Mouse (Mus musculus): ENCODE measurements at regions not wholly inside any gene's neighbourhood (a gene's known extent, or its start where the extent isn't known, plus 50 kb on each side); places are given as distances from the start of the nearest gene placed in this dataset.

DNA sequence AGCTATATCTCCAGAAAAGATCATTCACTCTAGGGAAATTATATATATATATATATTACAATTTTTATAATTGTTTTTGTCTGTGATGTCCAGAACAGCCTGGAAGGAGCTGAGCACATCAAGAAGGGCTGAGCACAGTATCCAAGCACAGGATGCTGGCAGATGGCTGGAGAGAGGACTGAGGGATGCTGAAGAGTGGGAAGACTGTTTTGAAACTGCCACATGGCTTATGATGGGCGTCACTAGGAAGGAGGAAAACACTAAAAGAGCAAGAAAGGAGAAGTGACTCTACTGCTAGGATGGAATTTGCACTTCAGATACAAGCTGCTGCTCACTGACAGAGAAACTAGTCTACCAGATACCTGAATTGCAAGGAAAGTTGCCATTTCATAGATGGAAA, 50.4 kb upstream of the Atg10 start:
- DNase-seq: peak; percentile 4 to 8

DNA sequence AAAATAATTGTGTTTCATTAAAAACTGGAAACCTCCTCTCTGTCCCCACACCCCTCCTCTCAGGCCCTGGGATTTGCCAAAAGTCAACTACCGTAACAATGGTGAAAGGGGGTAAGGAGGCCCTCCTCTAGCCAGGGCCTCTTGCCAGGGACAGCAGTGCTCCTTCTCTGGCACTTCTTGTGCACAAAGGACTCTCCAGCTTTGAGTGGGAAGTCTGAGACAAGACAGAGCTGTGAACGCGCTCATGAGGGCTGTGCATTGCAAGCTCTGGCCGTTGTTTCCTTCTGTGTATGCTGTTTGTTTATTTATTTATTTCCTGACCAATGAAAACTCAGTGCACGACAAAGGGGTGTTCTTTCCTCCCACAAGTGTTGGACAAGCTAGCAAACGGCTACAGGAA, 50.8 kb upstream of the Atg10 start:
- DNase-seq: peak; percentile 56 to 71

DNA sequence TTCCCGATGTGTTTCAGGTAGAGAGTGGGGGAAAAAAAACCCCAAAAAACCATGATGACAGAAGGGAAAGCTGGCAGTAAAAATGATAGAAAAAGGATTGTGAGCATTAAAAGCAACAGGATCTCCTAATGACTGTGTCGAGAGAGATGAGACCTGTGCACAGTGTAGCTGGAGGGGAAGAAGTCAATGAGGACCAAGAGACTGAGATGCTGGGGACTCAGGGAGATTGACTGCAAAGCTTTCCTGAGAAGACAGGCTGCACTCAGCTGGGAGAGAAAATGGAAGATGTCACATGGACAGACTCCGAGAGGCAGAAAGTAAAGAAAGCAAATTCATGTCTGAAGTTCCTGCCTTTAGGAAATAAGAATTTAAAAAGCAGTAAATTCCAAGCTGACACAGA, 55.7 kb upstream of the Atg10 start:
- no peak for DNase-seq

DNA sequence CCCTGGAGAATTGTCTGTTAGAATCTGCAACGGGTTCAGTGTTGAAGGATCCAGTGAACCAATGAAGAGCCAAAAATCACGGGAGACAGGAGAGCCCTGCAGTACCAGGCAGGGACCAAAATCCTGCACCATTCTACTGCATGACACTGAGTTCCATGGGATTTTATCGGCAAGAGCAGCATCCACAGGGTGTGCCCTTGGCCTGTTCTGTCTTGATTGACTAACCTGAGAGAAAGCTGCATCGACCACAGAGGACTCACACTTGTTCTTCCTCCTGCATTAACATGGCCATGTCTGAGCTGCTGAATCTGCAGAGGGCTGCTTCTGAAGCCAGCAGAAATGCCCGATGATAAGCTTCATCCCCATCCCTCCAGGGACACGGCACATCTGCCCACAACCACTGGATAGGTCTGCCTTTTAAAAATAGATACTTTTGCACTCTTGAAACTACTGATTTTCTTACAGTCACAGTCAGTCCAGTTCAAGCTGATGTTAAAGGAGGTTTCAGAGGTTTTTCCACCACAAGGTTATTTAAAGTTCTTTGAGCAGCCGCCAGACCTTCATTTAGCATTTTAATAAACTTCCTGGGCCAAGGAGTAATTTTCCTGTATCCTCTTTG, 71.9 kb upstream of the Atg10 start:
- no peak for DNase-seq

DNA sequence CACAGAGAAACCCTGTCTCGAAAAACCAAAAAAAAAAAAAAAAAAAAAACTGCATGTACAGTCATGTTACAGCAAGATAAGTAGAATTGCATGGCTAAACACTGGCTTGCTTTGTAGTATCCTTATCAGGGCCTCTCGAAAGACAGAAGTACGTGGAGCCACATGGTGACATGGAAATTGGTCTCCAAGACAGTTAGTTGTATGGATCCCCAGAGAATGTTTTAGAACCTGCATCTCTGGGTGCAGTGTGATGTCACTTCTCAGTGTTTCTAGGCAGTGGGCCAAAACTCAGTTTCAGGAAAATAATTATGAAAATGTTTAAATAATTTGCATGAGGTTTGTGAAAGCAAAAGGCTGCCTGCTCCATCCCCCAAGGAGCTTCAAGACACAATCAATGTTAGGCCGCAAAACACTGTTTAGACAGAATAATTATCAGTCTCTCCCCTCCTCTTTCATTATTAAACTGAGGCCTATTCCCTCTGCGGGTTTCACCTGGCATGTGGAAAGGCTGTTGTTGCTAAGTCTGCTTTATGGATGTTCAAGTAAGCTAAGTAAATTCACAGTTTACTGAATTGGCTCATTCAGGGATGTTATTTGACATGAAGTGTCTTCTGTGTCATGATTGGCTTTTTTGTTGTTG, 72.9 kb upstream of the Atg10 start:
- DNase-seq: no peak

DNA sequence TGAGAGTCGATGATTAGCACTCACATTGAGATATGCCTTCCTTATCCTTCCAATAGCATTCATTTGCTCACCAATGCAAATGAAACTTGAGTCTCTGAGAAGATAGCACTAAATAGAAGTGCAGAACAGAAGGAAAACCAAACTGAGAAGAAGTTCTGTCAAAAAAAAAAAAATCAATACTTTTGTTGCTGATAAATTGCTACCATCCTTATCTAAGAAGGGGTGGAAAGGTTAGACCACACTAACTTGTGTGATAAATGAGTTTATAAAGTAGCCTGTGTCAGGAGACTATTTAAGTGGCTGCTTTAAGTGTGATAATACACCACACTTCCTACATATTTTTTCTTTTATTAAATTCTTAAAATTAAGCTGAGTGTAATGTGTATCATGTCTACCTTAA, 78.1 kb upstream of the Atg10 start:
- no peak for DNase-seq

DNA sequence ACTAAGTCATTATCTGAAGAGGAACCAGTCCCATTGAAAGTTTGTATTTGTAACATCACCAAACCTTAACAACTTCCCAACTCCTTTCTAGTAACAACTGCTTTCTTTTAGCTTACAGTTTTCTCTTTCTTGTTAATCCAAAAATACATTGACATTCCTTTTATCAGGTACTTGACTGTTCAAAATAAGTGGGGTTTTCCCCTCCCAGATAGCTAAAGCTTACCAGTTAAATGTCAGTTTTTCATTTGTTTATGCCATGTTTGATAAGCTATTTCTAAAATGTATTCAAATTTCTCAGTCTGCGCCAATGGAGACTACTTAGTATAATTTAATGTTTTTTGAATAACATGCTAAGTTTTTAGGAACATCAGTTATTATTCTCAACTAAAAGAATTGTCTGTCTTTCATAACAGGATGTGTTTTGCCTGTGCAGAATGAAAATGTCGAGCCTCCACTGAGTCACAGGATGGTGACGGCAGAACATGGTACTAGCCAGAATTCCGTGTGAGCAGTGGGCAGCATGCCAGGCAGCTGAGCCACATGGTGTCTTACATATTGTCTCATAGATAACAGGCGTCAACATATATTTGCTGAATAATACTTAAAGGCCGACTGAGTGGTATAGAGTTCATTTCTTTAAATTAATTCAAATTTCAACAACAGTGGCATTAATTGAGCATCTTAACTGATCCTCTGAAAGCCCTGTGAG, 82.1 kb upstream of the Atg10 start:
- peak; percentile 61 to 73 for DNase-seq

DNA sequence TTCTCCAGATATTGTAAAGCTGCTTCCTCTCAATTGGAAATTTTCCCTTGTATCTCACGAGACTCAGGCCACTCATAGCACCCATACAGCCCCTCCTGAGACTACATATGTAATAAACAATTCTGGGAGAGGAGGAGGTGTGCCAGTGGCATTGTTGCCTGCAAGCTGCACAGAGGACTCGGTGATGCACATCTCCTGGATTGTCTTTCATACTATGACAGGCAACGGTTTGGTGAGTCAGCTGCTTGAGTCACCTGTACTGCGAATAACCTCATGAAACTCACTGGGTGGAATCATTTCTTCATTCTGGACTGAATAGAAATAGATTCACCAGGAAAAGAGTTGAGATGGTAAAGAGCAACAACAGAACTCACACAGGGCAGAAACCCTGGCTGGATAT, 82.8 kb upstream of the Atg10 start:
- no peak for DNase-seq

DNA sequence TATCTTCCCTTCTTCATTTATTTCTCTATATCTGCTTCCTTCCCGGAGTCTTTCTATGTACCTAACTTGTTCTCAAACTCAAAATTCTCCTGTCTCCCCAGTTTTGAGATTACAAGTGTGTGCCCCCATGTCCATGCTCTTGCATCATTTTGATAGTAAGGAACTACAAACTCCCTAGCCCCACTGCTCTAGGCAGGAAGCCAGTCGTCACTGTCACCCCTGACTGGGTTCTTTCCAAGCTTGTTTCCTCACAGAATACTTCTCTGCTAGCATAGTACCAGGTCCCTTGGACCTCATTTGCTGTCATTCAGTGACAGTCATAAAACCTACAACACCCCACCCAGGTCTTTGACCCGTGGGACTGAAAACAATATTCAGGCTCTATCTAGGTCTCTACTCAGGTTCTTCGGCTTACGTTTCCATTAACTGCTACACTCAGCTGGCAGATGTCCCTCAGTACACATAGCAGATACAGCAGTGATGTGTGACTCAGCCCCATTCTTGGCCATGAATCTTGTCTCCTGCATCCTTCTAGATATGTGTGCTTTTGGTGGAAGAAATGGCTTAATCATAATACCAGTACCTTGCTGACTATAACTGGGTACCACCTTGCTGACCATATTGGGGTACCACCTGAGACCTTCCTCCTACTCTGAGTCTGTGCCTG, 89.3 kb upstream of the Atg10 start:
- DNase-seq: peak in 1 of 2 experiments; percentile 5

DNA sequence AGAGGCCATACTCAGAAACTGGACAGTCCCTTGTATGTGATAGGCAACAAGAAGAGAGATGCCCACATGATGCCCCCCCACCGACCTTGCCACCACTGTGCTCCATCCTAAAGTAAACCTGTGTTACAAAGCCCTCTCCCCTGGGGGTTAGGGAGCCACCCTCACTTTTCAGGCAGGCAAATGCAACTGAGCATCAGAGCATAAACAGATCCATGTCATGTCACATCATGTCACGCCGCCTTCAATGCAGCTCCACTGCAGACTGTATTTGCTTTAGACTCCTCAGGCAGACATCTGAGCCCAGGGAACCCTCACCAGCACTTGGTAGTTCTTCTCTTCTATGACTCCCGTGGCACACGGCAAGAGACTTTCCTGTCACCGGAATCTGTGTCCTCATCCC, 98.6 kb upstream of the Atg10 start:
- DNase-seq: no peak

DNA sequence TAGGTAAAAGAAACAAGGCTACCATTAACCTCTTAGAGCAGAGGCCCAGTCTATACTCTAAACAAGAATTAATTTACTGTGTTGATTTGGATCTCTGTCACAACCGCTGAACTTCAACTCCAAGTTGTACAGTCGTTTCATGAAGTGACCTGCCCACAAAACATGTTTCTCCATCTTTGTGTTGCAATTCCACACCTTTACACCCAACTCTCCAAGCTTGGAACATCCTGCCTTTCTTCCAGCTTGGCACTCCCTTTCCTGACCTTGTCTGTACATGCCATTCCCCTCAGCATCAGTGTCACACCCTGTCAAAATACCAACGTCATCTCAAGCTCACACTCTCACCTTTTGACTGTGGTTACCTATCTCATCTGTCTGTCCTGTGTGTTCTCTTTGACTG, 103.1 kb upstream of the Atg10 start:
- DNase-seq: no peak

DNA sequence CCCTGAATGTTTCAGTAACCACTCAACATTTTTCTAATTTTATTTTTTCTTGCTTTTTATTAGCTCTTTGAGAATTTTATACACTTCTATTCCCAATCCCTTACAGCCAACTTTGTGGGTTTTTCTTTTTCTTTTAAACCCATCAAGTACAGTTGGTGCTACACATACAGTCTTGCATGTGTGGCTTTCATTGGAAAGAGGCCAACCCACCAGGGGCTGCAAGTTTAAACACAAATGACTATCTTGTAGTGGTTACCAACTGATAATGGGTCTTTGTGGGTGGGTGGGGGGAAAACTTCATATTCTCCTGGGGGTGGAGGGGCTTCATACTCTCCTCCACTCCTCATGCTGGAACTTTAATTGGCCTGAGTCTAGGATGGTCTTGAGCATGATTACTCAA, 110.5 kb upstream of the Atg10 start:
- peak in 1 of 2 experiments; percentile 5 for DNase-seq

DNA sequence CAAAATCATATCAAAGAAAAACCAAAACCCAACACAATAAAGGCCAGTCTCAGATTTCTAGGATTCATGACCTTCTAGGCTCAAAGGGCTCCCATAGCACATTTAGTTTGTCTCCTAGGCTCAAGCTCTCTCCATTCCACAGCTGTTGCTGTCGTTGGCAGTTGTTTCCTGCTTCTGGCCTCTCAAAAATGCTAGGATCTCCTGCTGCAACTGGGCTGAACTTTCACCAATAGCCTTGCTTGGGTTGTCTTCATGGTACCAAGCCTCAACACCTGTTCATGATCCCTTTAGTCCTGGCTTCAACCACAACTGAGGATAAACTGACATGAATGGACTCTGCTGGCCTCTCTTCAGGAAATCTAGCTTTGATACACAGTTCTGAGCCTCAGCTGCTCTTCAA, 115.9 kb upstream of the Ssbp2 start:
- no peak for DNase-seq

DNA sequence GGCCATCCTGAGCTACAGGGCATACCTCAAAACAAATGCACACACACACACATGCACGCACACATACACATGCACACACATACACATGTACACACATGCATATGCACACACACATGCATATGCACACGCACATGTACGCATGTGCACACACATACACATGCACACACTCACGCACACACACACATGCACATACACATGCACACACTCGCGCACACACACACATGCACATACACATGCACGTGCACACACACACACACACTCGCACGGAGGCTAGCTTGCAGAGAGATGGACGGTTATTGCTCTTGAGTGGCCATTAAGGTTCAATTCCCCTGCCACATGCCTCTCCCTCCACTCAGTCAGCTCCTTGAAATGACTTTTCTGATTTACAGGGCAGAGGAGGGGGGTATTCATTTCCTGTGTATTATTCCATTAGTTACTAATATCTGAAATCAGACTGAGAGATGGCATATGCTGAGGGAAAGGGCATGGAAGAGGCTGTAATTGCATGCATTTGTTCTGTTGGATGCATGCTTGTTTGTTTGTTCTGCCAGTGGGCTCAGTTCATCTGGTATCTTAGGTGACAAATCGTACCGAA, 111.5 kb upstream of the Ssbp2 start:
- DNase-seq: no peak

DNA sequence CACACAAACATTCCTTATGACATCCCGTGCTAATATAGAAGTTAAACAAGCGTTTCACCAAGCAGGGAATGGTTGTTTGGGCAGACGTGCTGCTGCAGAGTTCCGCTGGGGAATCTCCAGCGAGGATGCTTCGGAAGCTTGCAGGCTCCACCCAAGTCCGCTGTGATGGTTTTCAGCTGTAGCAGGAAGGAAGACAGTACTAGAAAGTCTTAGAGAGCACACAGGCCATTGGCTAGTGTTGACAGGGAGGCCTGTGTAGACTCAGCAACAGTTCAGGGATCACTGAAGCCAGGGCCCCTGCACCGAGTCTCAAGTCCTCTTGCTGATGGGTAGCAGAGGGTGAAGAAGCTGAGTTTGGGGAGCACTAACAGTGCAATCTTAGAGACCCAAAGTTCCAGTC, 107.8 kb upstream of the Ssbp2 start:
- DNase-seq: no peak

DNA sequence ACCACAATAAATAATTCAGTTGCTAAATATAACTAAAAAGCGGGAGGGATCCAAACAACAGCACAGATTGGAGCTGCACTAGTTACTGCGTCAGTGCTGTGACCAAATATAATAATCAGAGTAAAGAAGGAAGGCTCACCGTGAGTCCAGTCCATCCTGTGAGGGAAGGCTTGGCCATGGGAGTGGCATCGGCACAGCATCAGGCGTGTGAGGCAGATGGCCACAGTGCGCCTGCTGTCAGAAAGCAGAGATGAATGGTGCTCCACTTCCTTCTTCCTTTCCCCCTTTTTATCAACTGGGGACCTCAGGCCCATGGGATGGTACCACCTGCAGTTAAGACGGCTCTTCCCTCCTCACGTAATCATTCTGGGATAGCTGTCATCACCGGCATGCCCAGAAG, 103.6 kb upstream of the Ssbp2 start:
- no peak for DNase-seq

DNA sequence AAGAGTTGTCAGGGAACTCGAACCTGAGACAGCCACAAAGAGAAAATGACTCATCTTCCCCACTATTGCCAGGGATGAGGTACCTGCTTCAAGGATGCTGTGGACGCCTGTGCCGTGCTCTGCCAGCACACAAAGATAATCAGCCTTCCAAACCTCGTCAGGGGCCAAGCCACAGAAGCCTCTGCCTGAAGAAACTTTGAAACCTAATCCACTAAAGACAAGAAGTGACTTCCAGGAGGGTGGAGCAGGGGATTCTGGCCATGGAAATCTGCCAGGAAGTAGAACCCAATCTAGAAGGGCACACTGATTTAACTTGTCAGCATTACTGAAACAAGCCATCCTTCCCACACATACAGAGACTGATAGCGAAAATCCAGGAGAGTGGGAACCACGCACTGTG, 100.0 kb upstream of the Ssbp2 start:
- DNase-seq: no peak

DNA sequence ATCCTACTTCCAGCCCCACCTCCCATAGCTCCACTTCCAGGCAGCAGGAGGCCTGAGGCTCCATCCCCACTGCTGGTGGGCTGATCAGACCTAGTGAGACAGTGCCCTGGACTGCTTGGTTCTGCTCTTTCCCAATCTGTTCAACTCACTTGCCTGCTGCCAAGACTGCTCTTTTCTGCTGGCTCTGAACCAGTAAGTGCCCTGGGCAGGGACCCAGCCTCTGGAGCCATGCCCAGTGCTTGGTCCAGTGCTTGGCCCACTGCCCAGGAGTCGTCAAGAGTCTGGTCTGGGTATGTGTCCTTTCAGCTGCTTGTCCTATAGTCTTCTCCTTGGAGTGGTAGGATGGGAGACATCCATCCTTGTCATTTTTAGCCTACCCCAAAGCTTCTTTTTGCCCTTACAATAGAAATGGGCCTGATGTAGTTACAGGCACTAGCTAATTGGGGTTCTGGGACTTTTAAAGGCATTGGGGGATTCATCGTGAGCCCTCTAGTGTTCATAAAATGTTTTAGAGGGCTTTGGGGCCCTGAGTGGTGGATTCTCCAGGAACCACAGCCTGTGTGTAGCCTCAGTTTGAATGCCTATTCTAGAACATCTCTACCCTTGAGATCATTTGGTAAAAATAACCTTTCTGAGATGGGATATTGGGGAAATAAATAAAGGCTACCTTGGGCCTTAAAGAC, 94.7 kb upstream of the Ssbp2 start:
- DNase-seq: peak; percentile 99 to 100

DNA sequence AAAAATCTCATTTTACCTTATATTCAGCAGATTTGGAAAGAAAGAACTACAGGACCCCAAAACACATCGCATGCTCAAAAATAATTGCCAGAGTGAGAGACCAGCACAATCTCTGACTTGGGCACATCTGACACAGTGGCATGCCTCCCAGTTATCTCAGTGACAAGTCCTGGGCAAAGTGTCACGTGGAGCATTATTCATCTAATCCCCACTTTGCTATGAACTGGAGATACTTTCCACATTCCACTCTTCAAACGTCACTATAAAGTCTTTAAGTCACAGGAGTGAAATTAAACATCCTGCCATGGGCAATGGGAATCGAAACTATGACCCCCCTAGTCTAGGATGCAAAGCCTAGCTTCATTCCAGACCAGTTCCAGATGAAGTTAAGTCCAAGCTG, 93.5 kb upstream of the Ssbp2 start:
- peak in 1 of 2 experiments; percentile 39 for DNase-seq

DNA sequence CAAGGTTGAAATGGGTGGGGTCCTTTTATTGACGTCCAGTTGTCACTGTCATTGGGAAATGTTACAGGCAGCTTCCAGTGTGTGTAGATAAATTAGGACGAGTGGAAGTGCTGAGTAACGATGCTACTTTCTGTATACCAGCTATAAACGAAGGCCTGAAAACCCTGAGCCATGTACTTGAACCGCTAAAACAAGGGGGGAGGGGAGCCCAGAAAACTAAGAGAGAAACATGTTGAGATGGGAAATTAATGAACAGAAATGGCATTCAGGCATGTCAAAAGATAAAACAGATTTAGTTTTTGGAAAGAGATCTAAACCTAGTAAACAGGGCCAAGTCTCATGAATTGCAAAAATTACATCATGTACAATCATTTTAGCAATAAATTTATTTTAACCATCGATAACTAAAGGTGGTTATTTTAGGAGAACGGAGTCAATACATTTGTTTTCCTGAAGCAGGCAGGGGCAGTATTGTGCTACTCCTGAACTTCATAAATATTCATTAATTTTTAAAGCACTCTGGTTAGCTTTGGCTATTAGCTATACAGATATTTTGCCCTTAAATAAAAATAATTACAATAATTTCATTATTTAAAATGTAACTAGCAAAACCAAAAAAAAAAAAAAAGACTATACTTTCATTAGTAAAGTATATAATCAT, 92.1 kb upstream of the Ssbp2 start:
- DNase-seq: peak in 1 of 2 experiments; percentile 48

DNA sequence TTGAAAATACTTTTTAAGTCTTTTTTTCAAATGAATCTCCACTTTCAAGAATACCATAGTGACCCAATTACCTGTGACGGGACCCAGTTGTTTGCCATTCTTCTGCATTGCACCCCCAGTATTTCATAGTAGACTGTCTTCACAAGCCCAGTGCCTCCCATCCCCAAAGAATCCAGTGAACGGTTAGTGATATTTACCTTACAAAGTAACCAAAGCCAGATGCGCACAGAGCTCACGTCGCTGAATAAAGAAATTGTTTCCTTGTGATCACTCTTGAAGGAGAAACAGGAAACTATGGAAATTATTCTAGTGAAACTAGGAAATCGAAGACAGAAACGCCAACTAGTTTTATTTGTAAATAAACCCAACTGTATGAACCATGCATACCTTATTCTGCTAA, 91.4 kb upstream of the Ssbp2 start:
- no peak for DNase-seq

DNA sequence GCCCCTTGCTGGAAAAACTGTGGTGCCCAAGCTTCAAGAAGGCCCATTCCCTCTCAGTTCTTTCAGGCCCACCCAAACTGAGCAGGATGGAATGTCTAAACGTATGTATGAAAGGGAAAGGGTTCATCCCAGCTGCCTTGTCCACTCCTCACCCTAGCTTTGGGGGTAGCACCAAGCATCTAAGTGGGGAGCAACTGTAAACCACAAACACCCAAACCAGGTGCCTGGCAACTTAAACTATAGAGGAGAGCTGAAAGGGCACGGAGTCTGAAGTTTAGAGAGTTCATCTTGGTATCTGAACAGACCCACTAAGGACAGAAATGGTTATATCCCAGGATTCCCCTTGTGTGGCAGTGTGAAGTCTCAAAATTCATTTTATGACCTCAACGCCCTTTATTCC, 90.1 kb upstream of the Ssbp2 start:
- DNase-seq: peak in 1 of 2 experiments; percentile 15

All from cerebellum, postnatal 10 days (tissue).